20 mouse cellular contexts compared by ENCODE assay signal in the genomic region with DNA sequence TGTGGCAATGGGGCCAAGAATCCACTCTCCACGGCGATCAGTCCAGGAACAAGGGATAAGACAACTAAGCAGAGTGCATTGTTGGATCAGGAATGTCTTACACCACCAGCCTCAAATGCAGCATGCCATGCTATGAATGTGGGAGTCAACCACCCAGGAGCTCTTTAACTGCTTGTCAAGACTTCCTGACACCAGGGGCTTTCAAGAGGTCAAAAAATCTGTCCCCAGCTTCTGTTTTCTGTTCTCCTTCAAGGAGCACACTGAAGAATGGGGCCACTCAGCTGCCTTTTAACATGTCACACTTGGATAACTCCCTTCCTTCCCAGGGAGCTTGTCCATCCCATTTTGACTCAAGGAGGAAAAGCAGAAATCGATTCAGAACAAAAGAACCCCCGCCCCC.
DNase-seq lines count a peak whose midpoint lies in the region; ATAC-seq and TF ChIP-seq lines count a peak whose summit lies in the region.
"Had no signal": no experiment of that assay in that cellular context is flagged by ENCODE, and none has a peak within 500 bp of the region (broad histone marks: within the 10 kb centered on the region; RNA-seq: fewer than 3 reads in every experiment).

No protein-coding gene starts in this region.

- TF ChIP-seq CTCF in hindbrain, postnatal 0 days (IDR thresholded peaks at IDR 0.05; ENCODE audit: low read depth) = no peak

- H3K4me3 ChIP-seq in hindbrain, embryonic 11.5 days (ENCODE audit: low read depth, low read length) = no peak overlapping the region
- H3K4me3 ChIP-seq in hindbrain, postnatal 0 days (ENCODE audit: low read length) = no peak overlapping the region
- no peak overlapping the region for H3K4me3 ChIP-seq in hindbrain, embryonic 12.5 days
- H3K4me3 ChIP-seq in midbrain, embryonic 14.5 days (replicated peaks; ENCODE audit: low read depth, low read length) = no peak overlapping the region
- H3K4me3 ChIP-seq: embryonic facial prominence, embryonic 15.5 days; heart, embryonic 12.5 days; limb, embryonic 12.5 days; liver, embryonic 13.5 days had no signal

- H3K9me3 ChIP-seq in hindbrain, embryonic 11.5 days (ENCODE audit: control insufficient read depth, low read length) = no peaks in the 10 kb centered on the region
- H3K9me3 ChIP-seq in hindbrain, postnatal 0 days (ENCODE audit: low read length) = no peaks in the 10 kb centered on the region
- H3K9me3 ChIP-seq in hindbrain, embryonic 12.5 days (replicated peaks) = no peaks in the 10 kb centered on the region
- H3K9me3 ChIP-seq in midbrain, embryonic 14.5 days (ENCODE audit: control insufficient read depth, low read length) = no peaks in the 10 kb centered on the region
- H3K9me3 ChIP-seq: embryonic facial prominence, embryonic 15.5 days; heart, embryonic 12.5 days; limb, embryonic 12.5 days; liver, embryonic 13.5 days had no signal

- H3K4me2 ChIP-seq in hindbrain, embryonic 11.5 days (replicated peaks; ENCODE audit: low read depth, low read length) = no peak overlapping the region
- no peak overlapping the region for H3K4me2 ChIP-seq in hindbrain, postnatal 0 days (ENCODE audit: low read depth, low read length)
- H3K4me2 ChIP-seq in hindbrain, embryonic 12.5 days (replicated peaks) = no peak overlapping the region
- H3K4me2 ChIP-seq in midbrain, embryonic 14.5 days (ENCODE audit: low read length) = no peak overlapping the region
- H3K4me2 ChIP-seq: embryonic facial prominence, embryonic 15.5 days; heart, embryonic 12.5 days; limb, embryonic 12.5 days; liver, embryonic 13.5 days had no signal

- WGBS in hindbrain, embryonic 11.5 days = 7% methylated on average over 4 of the region's 4 CpGs
- WGBS in hindbrain, postnatal 0 days = 25% methylated on average over 4 of the region's 4 CpGs
- 25% methylated on average over 4 of the region's 4 CpGs for WGBS in hindbrain, embryonic 12.5 days
- WGBS in midbrain, embryonic 14.5 days = 4% methylated on average over 4 of the region's 4 CpGs

- no peak overlapping the region for H3K9ac ChIP-seq in hindbrain, embryonic 11.5 days (ENCODE audit: low read depth, low read length)
- H3K9ac ChIP-seq in hindbrain, postnatal 0 days (replicated peaks; ENCODE audit: low read length) = no peak overlapping the region
- no peak overlapping the region for H3K9ac ChIP-seq in hindbrain, embryonic 12.5 days
- H3K9ac ChIP-seq in midbrain, embryonic 14.5 days (replicated peaks; ENCODE audit: low read length) = no peak overlapping the region
- H3K9ac ChIP-seq: embryonic facial prominence, embryonic 15.5 days; heart, embryonic 12.5 days; limb, embryonic 12.5 days; liver, embryonic 13.5 days had no signal

- no peaks in the 10 kb centered on the region for H3K27me3 ChIP-seq in hindbrain, embryonic 11.5 days (ENCODE audit: control insufficient read depth, insufficient read depth, low read length)
- H3K27me3 ChIP-seq in hindbrain, postnatal 0 days (ENCODE audit: insufficient read depth, low read length) = no peaks in the 10 kb centered on the region
- no peaks in the 10 kb centered on the region for H3K27me3 ChIP-seq in hindbrain, embryonic 12.5 days
- no peaks in the 10 kb centered on the region for H3K27me3 ChIP-seq in midbrain, embryonic 14.5 days (ENCODE audit: control insufficient read depth, insufficient read depth, low read length)
- H3K27me3 ChIP-seq: embryonic facial prominence, embryonic 15.5 days; heart, embryonic 12.5 days; limb, embryonic 12.5 days; liver, embryonic 13.5 days had no signal

- ATAC-seq in hindbrain, embryonic 11.5 days (ENCODE audit: low FRiP score) = no peak
- ATAC-seq in hindbrain, postnatal 0 days = no peak
- ATAC-seq in hindbrain, embryonic 12.5 days (ENCODE audit: low FRiP score) = no peak
- no peak for ATAC-seq in midbrain, embryonic 14.5 days (ENCODE audit: low FRiP score, low TSS enrichment)

- no peak overlapping the region for H3K27ac ChIP-seq in hindbrain, embryonic 11.5 days (ENCODE audit: low read depth, low read length)
- no peak overlapping the region for H3K27ac ChIP-seq in hindbrain, postnatal 0 days
- H3K27ac ChIP-seq in hindbrain, embryonic 12.5 days = peak overlapping the region; percentile 31; the same call in 1 of the 2 replicates
- peak overlapping the region; percentile 65 for H3K27ac ChIP-seq in midbrain, embryonic 14.5 days (replicated peaks; ENCODE audit: low read depth, low read length)
- H3K27ac ChIP-seq: embryonic facial prominence, embryonic 15.5 days; limb, embryonic 12.5 days; liver, embryonic 13.5 days had no signal

- peak; percentile 43 for DNase-seq in hindbrain, embryonic 11.5 days (ENCODE audit: low spot score)
- no peak for DNase-seq in hindbrain, postnatal 0 days (ENCODE audit: low spot score)
- DNase-seq in ovary, adult 18-20 months (ENCODE audit: low spot score) = peak; percentile 2
- DNase-seq in ovary, postnatal 10 days (ENCODE audit: low spot score) = no peak
- peak; percentile 12 for DNase-seq in midbrain, embryonic 14.5 days
- no peak for DNase-seq in urinary bladder, adult 18-20 months (ENCODE audit: low spot score in 2 of 2)
- no peak for DNase-seq in spleen, adult 18-20 months
- DNase-seq: adrenal gland, adult 8-10 months; B cell, adult 2 months; cerebellum, adult 18-20 months; cerebellum, postnatal 36 days; heart, postnatal 36 days; kidney, adult 2 months; liver, embryonic 13.5 days; right cerebral cortex, postnatal 14 days; thymus, postnatal 14 days had no signal

- H3K4me1 ChIP-seq in hindbrain, embryonic 11.5 days (replicated peaks; ENCODE audit: control insufficient read depth, insufficient read depth, low read length) = 0 out of 2 replicates have a peak, but pooled peaks cover 2% of the 10 kb centered on the region
- H3K4me1 ChIP-seq in hindbrain, postnatal 0 days (ENCODE audit: insufficient read depth, low read length) = 0 out of 2 replicates have a peak, but pooled peaks cover 4% of the 10 kb centered on the region
- peaks cover 40% of the 10 kb centered on the region for H3K4me1 ChIP-seq in hindbrain, embryonic 12.5 days
- peaks cover 49% of the 10 kb centered on the region for H3K4me1 ChIP-seq in midbrain, embryonic 14.5 days (ENCODE audit: control insufficient read depth, insufficient read depth, low read length)
- H3K4me1 ChIP-seq: embryonic facial prominence, embryonic 15.5 days; liver, embryonic 13.5 days had no signal

- H3K36me3 ChIP-seq in hindbrain, embryonic 11.5 days (ENCODE audit: control insufficient read depth, insufficient read depth, low read length) = no peaks in the 10 kb centered on the region
- no peaks in the 10 kb centered on the region; the same call in 1 of the 2 replicates for H3K36me3 ChIP-seq in hindbrain, postnatal 0 days (ENCODE audit: insufficient read depth, low read length)
- peaks cover 11% of the 10 kb centered on the region for H3K36me3 ChIP-seq in hindbrain, embryonic 12.5 days
- peaks cover 29% of the 10 kb centered on the region for H3K36me3 ChIP-seq in midbrain, embryonic 14.5 days (ENCODE audit: control insufficient read depth, insufficient read depth, low read length)
- H3K36me3 ChIP-seq: embryonic facial prominence, embryonic 15.5 days; heart, embryonic 12.5 days; limb, embryonic 12.5 days; liver, embryonic 13.5 days had no signal

Comparison
In these comparisons a context has a peak if more than half of its experiments do, and no peak if none do; other contexts are left out.
1. DNase-seq: peak in hindbrain, embryonic 11.5 days (single experiment), ovary, adult 18-20 months (single experiment) and midbrain, embryonic 14.5 days (single experiment); none in hindbrain, postnatal 0 days (single experiment), ovary, postnatal 10 days (single experiment), urinary bladder, adult 18-20 months (0 of 2) and spleen, adult 18-20 months (0 of 2).
2. H3K27ac ChIP-seq: peak in hindbrain, embryonic 12.5 days (single experiment) and midbrain, embryonic 14.5 days (single experiment); none in hindbrain, embryonic 11.5 days (single experiment) and hindbrain, postnatal 0 days (single experiment).